Mouse (Mus musculus) embryonic fibroblast, embryonic 13.5 days (primary cell): ENCODE results near the gene Zfp248. TPM values are rescaled to one million over a fixed set of nuclear protein-coding genes. Genes with fewer than 3 reads are reported as not detected.

ENCODE experiments used
- H3K27ac ChIP-seq: 2 replicates; pipeline ENCODE4 v1.5.1; 2012; ENCODE audit warnings: low read length, control low read depth, inconsistent platforms; ENCODE audit not compliant: insufficient read depth
- H3K4me1 ChIP-seq: 2 replicates; pipeline ENCODE4 v1.6.1; 2011; ENCODE audit warnings: low read length; ENCODE audit not compliant: control insufficient read depth, insufficient read depth
- H3K4me3 ChIP-seq: 2 replicates; pipeline ENCODE4 v1.5.1; 2011; ENCODE audit warnings: mild to moderate bottlenecking, control low read depth, low read length; ENCODE audit not compliant: insufficient read depth
- CTCF ChIP-seq: IDR thresholded peaks from 2 replicates; pipeline ENCODE4 v1.5.1; 2011; ENCODE audit warnings: mild to moderate bottlenecking, control low read depth, low read length, moderate library complexity, borderline replicate concordance; ENCODE audit not compliant: insufficient read depth
- POLR2A ChIP-seq: IDR thresholded peaks from 2 replicates; pipeline ENCODE4 v1.6.1; 2011; ENCODE audit warnings: low read depth, mild to moderate bottlenecking, control low read depth, low read length, moderate library complexity
- polyA plus RNA-seq: library from polyadenylated mRNA; stranded (reverse); fragments of >200 nt; gene quantifications from 2 replicates; pipeline ENCODE4 v1.2.4, GENCODE M21; 2011; ENCODE audit warnings: low read depth; ENCODE audit not compliant: missing spikeins, insufficient read length

Zfp248 gene
- 5.9 and 8.6 TPM in 2 replicates for polyA plus RNA-seq

GRCm38 (mm10) chr6:118455042-118455631, at the start of gene Zfp248:
TSS of gene Zfp248 (minus strand) at chr6:118455528.
- Histone ChIP-seq H3K4me1 (peaks cover 2% of the 10 kb centered on the region; the same call in 1 of the 2 replicates), H3K4me3 (peak within 1 kb of the TSS; percentile 53), H3K27ac (peak within 1 kb of the TSS; percentile 54)
- TF ChIP-seq CTCF = no peak
- TF ChIP-seq POLR2A = peak; percentile 98

- TF ChIP-seq CTCF (no peak), POLR2A (no peak)
- Histone ChIP-seq H3K4me3 (no peak overlapping the region), H3K27ac (no peak overlapping the region), H3K4me1 (no peaks in the 10 kb centered on the region)
These were observed 43.7 kb upstream of the Zfp248 start for GRCm38 (mm10) chr6:118499010-118499409.

- Histone ChIP-seq H3K4me1 (no peaks in the 10 kb centered on the region), H3K27ac (no peak overlapping the region), H3K4me3 (no peak overlapping the region)
- TF ChIP-seq CTCF = no peak
- no peak for TF ChIP-seq POLR2A
These were observed 26.8 kb upstream of the Zfp248 start for GRCm38 (mm10) chr6:118482125-118482524.

- peak within 1 kb of the TSS; percentile 82 for H3K27ac ChIP-seq
- TF ChIP-seq CTCF (no peak), POLR2A (peak; percentile 96)
- no peaks in the 10 kb centered on the region for H3K4me1 ChIP-seq
- H3K4me3 ChIP-seq = peak within 1 kb of the TSS; percentile 96
These were observed 23.8 kb upstream of the Zfp248 start, which contains the start of gene Zfp9 for GRCm38 (mm10) chr6:118478957-118479708. TSS of gene Zfp9 (minus strand) at chr6:118479320.

GRCm38 (mm10) chr6:118477875-118478785, 22.8 kb upstream of the Zfp248 start:
- Histone ChIP-seq H3K4me3 (peak overlapping the region; percentile 96), H3K27ac (peak overlapping the region; percentile 82), H3K4me1 (no peaks in the 10 kb centered on the region)
- peak; percentile 11; the same call in 1 of the 2 replicates for TF ChIP-seq POLR2A
- no peak for TF ChIP-seq CTCF

GRCm38 (mm10) chr6:118462069-118462705, 6.9 kb upstream of the Zfp248 start:
- H3K27ac ChIP-seq = no peak overlapping the region
- no peaks in the 10 kb centered on the region for H3K4me1 ChIP-seq
- TF ChIP-seq POLR2A (no peak), CTCF (no peak)

GRCm38 (mm10) chr6:118457726-118458125, 2.4 kb upstream of the Zfp248 start:
- no peak for TF ChIP-seq POLR2A
- H3K4me1 ChIP-seq = peaks cover 2% of the 10 kb centered on the region; the same call in 1 of the 2 replicates
- no peak overlapping the region for H3K27ac ChIP-seq
- H3K4me3 ChIP-seq = no peak overlapping the region

More at GRCm38 (mm10) chr6:118462069-118462705, 6.9 kb upstream of the Zfp248 start:
- no peak overlapping the region for H3K4me3 ChIP-seq

GRCm38 (mm10) chr6:118454452-118454851, 876 bp downstream of the Zfp248 start:
- no peak overlapping the region for H3K27ac ChIP-seq

GRCm38 (mm10) chr6:118431502-118431901, 23.8 kb downstream of the Zfp248 start:
- Histone ChIP-seq H3K4me1 (no peaks in the 10 kb centered on the region), H3K4me3 (no peak overlapping the region), H3K27ac (no peak overlapping the region)
- no peak for TF ChIP-seq POLR2A
- no peak for TF ChIP-seq CTCF

More at GRCm38 (mm10) chr6:118454452-118454851, 876 bp downstream of the Zfp248 start:
- peaks cover 2% of the 10 kb centered on the region; the same call in 1 of the 2 replicates for H3K4me1 ChIP-seq
- peak overlapping the region; percentile 53 for H3K4me3 ChIP-seq
- TF ChIP-seq POLR2A (no peak), CTCF (no peak)
